Mouse (Mus musculus): ENCODE results near the gene Krtcap2.

DNA sequence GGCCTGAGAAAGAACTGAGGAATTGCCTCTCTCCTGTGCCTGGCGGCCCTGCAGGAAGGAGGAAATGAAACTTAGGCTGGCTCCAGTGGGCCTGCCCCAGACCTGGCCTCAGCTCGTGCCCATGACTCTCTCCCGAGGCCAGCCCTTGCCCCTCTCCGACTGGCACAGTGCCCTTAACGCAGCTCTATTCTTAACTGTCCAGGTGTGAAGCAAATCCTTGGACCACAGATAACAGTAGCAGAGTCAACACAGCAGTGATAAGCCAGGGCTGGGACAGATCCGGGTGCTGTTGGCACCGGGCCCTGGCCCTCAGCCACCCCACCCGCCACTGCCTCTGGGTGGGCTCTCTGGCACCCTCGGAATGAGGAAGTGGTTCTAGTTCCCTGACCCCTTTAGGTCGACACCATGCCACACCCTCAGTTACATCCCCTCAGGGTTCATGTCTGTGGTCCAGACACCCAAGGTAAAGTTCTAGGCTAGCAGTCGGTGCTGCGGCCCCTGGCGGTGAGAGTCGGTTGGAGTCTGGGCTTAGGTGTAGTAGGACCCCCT is 12.1 kb upstream of the Krtcap2 start:
- TF ChIP-seq POLR2A (IDR thresholded peaks at IDR 0.05; ENCODE audit: low read depth, low read length) (no peak), MEF2A (IDR thresholded peaks at IDR 0.05; ENCODE audit: borderline replicate concordance, low read depth, low read length) (no peak), HCFC1 (IDR thresholded peaks at IDR 0.05; ENCODE audit: low read depth, low read length) (no peak)

All from CH12.LX (cell line).